Mouse (Mus musculus) heart, embryonic 12.5 days (tissue): ENCODE measurements around the gene Rbm25. TPM values are rescaled to one million over a fixed set of nuclear protein-coding genes. Genes with fewer than 3 reads are reported as not detected.

ENCODE experiments used
- ATAC-seq: fragments of 200-750 bp; cut with Nextera tagmentation; 2 replicates; pipeline ENCODE4 v1.8.0; 2017; ENCODE audit warnings: moderate TSS enrichment, moderate library complexity; ENCODE audit not compliant: insufficient number of reproducible peaks, low FRiP score
- H3K27ac ChIP-seq: fragments of 300-500 bp; sonication (generic); 2 replicates; pipeline ENCODE4 v1.5.1; 2016; ENCODE audit warnings: mild to moderate bottlenecking, moderate library complexity; ENCODE audit not compliant: poor library complexity, severe bottlenecking
- H3K27me3 ChIP-seq: fragments of 300-500 bp; sonication (generic); replicated peaks from 2 replicates; pipeline ENCODE4 v1.6.1; 2016; ENCODE audit warnings: mild to moderate bottlenecking, moderate library complexity
- H3K36me3 ChIP-seq: fragments of 300-500 bp; sonication (generic); 2 replicates; pipeline ENCODE4 v1.6.1; 2016; ENCODE audit warnings: mild to moderate bottlenecking, moderate library complexity
- H3K4me1 ChIP-seq: fragments of 300-500 bp; sonication (generic); replicated peaks from 2 replicates; pipeline ENCODE4 v1.6.1; 2016; ENCODE audit warnings: mild to moderate bottlenecking
- H3K4me2 ChIP-seq: fragments of 300-500 bp; sonication (generic); 2 replicates; pipeline ENCODE4 v1.6.1; 2016; ENCODE audit warnings: mild to moderate bottlenecking, moderate library complexity
- H3K4me3 ChIP-seq: fragments of 300-500 bp; sonication (generic); 2 replicates; pipeline ENCODE4 v1.5.1; 2016; ENCODE audit warnings: mild to moderate bottlenecking
- H3K9ac ChIP-seq: fragments of 300-500 bp; sonication (generic); 2 replicates; pipeline ENCODE4 v1.6.1; 2016; ENCODE audit warnings: mild to moderate bottlenecking, moderate library complexity
- H3K9me3 ChIP-seq: fragments of 300-500 bp; sonication (generic); replicated peaks from 2 replicates; pipeline ENCODE4 v1.6.1; 2016; ENCODE audit warnings: mild to moderate bottlenecking, moderate library complexity
- WGBS: fragments of 180-500 bp; shearing (Covaris S2); methylation state at CpG from one replicate; pipeline ENCODE4 v1.1.7; 2016; 5-methylcytosine and 5-hydroxymethylcytosine counted together
- polyA plus RNA-seq: library from polyadenylated mRNA; unstranded; fragments of >200 nt; fragmentation: Nextera tagmentation; extraction: Ambion mirVana; gene quantifications from 2 replicates; pipeline ENCODE4 v1.2.1, GENCODE M21; 2016

Gene Rbm25
- polyA plus RNA-seq, 1 experiment from 2014 or later = 176 TPM

DNA sequence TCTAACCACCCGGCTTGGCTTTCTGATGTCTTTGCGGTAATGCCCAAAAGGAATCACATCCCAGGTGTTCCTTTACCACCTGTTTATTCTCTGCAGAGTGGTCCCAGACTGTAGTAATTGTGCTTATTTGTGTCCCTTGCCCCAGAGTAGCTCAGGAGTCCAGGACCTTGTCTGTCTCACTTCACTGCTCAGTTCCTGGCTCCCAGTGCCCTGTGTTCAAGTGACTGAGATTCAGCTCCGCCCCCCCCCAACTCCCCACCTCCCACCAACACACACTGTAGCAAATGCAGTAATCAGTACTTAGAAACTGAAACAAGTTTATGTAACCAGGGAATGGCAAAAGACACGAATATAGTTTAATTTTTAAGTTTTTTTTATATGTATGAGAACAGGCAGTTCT lies 75.9 kb downstream of the Rbm25 start:
- 92% methylated on average over 4 of the region's 4 CpGs for WGBS
- peaks cover 7% of the 10 kb centered on the region; the same call in 1 of the 2 replicates for H3K4me1 ChIP-seq

DNA sequence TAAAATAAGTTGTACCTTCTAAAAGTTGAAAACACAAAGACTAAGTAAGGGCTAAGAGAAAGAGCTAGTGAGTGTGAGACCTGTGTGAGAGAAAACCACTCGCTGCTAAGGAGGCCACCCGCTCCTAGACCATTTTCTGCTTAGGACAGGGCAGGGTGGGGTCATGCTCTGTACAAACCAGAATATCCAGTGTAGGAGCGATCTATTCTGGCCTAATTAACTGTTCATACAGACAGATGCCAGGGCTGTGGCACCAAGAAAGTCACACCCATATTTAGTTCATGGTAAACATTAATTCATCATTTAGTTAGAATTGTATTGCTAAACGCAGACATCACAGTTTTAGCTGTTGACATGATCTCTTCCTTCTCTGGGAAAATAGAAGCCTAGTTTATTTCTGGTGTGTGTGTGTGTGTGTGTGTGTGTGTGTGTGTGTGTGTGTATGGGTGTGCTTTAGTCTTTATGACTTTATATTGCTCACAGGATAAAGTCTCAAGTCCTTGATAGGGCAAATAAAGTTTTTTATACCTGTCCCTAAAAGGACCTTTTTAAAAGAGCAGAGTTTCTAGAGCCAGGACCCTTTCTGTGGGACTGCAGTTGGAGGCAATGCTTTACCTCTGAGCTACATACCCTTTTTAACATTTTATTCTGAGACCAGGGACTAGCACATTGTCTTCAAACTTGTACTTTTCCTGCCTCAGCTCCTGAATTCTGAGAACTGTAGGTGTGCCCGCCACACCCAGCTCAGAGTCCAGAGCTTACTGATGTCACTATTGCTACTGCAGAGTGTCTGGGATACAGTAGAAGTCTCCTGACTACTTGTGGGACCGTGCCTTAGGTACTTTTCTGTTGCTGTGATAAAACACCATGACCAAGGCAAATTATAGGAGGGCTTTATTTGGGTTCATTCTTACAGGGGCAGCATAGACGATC lies 77.4 kb downstream of the Rbm25 start:
- WGBS = 78% methylated on average over 7 of the region's 7 CpGs
- no peaks in the 10 kb centered on the region for H3K27me3 ChIP-seq
- H3K4me1 ChIP-seq = 0 out of 2 replicates have a peak, but pooled peaks cover 3% of the 10 kb centered on the region
- no peaks in the 10 kb centered on the region for H3K9me3 ChIP-seq
- no peak overlapping the region for H3K27ac ChIP-seq
- no peak overlapping the region for H3K4me2 ChIP-seq
- H3K36me3 ChIP-seq = peaks cover 31% of the 10 kb centered on the region
- H3K9ac ChIP-seq = no peak overlapping the region
- H3K4me3 ChIP-seq = no peak overlapping the region
- ATAC-seq = no peak

More for the DNA sequence above, 75.9 kb downstream of the Rbm25 start:
- no peak overlapping the region for H3K27ac ChIP-seq
- no peak overlapping the region for H3K4me2 ChIP-seq
- H3K4me3 ChIP-seq = no peak overlapping the region
- H3K9me3 ChIP-seq = no peaks in the 10 kb centered on the region
- no peak overlapping the region for H3K9ac ChIP-seq
- no peak for ATAC-seq
- H3K27me3 ChIP-seq = no peaks in the 10 kb centered on the region
- peaks cover 19% of the 10 kb centered on the region; the same call in 1 of the 2 replicates for H3K36me3 ChIP-seq

DNA sequence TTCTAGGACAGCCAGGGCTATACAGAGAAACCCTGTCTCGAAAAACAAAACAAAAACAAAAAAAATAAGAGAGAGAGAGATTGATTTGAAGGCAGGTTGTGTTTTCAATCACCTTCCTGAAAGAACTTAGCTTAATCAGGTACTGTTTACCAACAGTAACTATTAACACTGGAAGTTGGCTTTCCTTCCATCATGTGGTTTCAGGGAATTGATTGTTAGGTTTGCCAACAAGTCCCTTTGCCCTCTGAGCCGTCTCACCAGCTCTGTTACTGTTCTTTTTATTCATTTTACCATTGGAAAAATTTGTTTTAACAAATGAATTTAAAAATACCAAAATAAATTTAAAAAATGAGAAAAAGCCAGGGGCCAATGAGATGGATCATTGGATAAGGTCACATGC lies 78.9 kb downstream of the Rbm25 start:
- H3K4me1 ChIP-seq = 0 out of 2 replicates have a peak, but pooled peaks cover 3% of the 10 kb centered on the region
- H3K9ac ChIP-seq = no peak overlapping the region
- H3K4me3 ChIP-seq = no peak overlapping the region
- peaks cover 32% of the 10 kb centered on the region for H3K36me3 ChIP-seq
- no peak for ATAC-seq
- 94% methylated on average over 2 of the region's 2 CpGs for WGBS
- no peak overlapping the region for H3K27ac ChIP-seq
- H3K9me3 ChIP-seq = no peaks in the 10 kb centered on the region
- no peaks in the 10 kb centered on the region for H3K27me3 ChIP-seq
- no peak overlapping the region for H3K4me2 ChIP-seq

DNA sequence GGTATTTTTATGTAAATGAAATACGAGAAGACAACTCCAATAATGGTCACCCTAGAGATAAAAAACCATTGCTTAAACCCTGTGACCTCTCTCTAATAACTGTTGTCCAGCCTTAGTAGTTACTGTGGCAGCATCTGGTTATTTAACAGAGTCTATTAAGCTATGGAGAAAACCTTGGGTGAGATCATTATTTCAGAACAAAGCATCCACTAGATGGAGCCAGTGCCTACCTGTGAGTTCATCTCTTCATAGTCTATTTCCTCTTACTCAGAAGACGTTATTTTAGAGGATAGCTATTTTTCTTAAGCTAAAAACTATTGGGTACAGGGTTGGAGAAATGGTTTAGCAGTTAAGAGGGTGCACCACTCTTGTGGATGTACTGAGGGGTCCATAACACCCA lies 82.7 kb downstream of the Rbm25 start:
- H3K36me3 ChIP-seq = peaks cover 54% of the 10 kb centered on the region
- H3K27me3 ChIP-seq = no peaks in the 10 kb centered on the region
- no peaks in the 10 kb centered on the region for H3K4me1 ChIP-seq
- H3K27ac ChIP-seq = no peak overlapping the region
- H3K4me2 ChIP-seq = no peak overlapping the region
- no peaks in the 10 kb centered on the region for H3K9me3 ChIP-seq
- WGBS = 54% methylated on average over 2 of the region's 2 CpGs
- H3K9ac ChIP-seq = no peak overlapping the region
- no peak overlapping the region for H3K4me3 ChIP-seq
- no peak for ATAC-seq

DNA sequence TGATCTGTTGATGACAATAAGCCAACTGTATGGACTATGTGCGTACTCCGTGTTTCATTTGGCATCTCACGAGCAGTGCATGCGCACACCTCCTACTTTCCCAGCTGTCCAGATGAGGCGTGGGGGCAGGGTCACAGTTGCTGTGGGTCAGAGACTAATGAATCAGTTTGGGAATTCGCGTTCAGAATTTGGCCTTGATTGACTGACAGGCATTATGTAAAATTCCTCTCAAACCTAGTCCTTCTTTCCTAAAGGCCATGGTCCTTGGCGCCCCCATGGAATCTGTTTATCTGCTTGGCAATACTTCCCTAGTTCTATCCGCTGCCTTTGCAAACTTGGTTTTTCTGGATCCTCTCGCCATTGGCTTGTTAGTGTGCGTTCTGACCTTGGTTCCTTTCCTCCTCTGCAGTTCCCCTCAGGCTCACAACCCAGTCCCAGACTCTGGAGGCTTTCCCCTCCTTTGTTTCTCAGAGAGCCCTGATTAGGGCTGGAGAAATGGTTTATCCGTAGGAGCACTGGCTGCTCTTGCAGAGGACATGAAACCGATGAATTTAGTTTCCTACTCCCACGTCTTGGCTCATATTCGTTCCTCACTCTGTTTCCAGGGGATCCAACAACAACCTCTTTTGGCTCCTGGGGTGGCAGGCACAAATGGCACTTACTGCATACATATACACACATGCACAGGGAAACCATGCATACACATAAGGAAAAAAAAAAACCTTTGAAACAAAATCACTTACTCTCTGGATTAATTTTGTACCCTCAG lies 85.6 kb downstream of the Rbm25 start:
- no peak for ATAC-seq
- Histone ChIP-seq H3K9me3 (no peaks in the 10 kb centered on the region), H3K27ac (no peak overlapping the region), H3K4me1 (no peaks in the 10 kb centered on the region), H3K4me2 (no peak overlapping the region), H3K9ac (no peak overlapping the region), H3K27me3 (no peaks in the 10 kb centered on the region), H3K4me3 (no peak overlapping the region), H3K36me3 (peaks cover 67% of the 10 kb centered on the region)
- WGBS = 90% methylated on average over 15 of the region's 15 CpGs

DNA sequence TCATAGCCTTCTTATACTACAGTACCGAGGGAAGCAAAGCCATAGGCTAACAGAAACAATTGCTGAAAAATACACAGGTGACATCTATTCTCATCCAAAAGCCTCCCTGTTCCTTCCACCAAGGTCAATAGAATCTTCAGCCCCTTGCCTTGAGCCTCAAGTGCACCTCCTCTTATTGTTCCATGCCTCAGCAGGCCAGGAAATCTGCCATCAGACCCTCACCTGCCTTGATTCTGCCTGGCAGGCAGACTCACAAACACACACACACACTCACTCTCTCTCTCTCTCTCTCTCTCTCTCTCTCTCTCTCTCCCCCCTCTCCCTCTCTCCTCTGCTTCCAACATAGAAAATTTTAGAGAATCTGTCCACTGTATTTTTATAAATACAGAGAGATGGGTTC lies 88.4 kb downstream of the Rbm25 start:
- Histone ChIP-seq H3K4me1 (peaks cover 4% of the 10 kb centered on the region), H3K4me3 (no peak overlapping the region), H3K27ac (no peak overlapping the region), H3K9me3 (no peaks in the 10 kb centered on the region), H3K36me3 (peaks cover 63% of the 10 kb centered on the region), H3K4me2 (no peak overlapping the region), H3K27me3 (no peaks in the 10 kb centered on the region), H3K9ac (no peak overlapping the region)
- 85% methylated on average over 1 of the region's 1 CpGs for WGBS
- no peak for ATAC-seq

DNA sequence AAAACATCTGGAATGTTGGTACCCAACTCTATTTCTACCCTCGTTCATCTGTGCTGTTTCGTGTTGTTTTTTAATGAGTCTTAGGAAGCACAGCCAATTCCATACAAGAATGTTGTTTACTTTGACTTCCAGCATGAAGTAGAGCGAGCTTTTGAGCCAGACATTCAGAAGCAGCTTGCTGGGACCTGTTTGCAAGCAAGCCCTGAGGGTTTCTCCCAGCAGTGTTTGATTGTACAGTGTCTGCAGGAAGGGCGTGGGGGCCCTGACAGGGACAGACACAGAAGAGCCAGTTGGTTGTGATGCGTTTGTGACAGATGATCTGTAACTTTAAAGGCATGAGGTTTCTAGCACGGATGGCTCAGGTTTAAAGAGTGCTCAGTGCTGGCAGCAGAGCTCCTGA lies 90.2 kb downstream of the Rbm25 start:
- peaks cover 13% of the 10 kb centered on the region for H3K4me1 ChIP-seq
- H3K4me3 ChIP-seq = no peak overlapping the region
- H3K9ac ChIP-seq = no peak overlapping the region
- WGBS = 75% methylated on average over 6 of the region's 6 CpGs
- no peak overlapping the region for H3K4me2 ChIP-seq
- no peaks in the 10 kb centered on the region for H3K9me3 ChIP-seq
- no peak for ATAC-seq
- no peak overlapping the region for H3K27ac ChIP-seq
- no peaks in the 10 kb centered on the region for H3K27me3 ChIP-seq
- H3K36me3 ChIP-seq = peaks cover 64% of the 10 kb centered on the region

DNA sequence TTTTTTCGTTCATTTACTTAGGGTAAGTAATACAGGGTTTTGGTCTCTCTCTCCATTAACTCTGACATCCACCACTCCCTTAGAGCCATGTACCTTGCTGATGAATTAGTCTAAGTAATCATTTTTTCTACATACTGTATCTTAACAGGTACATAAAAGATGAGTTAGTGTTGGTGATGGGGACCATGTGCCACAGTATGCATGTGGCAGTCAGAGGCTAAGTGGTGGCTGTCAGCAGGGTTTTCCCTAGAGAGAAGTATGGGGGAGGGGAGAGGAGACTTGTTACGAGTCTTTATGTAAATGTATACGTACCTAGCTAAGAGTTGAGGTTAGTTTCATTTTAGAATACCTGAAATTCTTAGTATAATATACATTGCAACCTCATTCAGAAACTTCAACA lies 92.0 kb downstream of the Rbm25 start:
- WGBS = 67% methylated on average over 3 of the region's 3 CpGs
- H3K4me3 ChIP-seq = no peak overlapping the region
- H3K9ac ChIP-seq = no peak overlapping the region
- peaks cover 53% of the 10 kb centered on the region for H3K36me3 ChIP-seq
- no peaks in the 10 kb centered on the region for H3K27me3 ChIP-seq
- H3K4me2 ChIP-seq = no peak overlapping the region
- H3K4me1 ChIP-seq = peaks cover 13% of the 10 kb centered on the region
- ATAC-seq = no peak
- H3K27ac ChIP-seq = no peak overlapping the region
- H3K9me3 ChIP-seq = no peaks in the 10 kb centered on the region

DNA sequence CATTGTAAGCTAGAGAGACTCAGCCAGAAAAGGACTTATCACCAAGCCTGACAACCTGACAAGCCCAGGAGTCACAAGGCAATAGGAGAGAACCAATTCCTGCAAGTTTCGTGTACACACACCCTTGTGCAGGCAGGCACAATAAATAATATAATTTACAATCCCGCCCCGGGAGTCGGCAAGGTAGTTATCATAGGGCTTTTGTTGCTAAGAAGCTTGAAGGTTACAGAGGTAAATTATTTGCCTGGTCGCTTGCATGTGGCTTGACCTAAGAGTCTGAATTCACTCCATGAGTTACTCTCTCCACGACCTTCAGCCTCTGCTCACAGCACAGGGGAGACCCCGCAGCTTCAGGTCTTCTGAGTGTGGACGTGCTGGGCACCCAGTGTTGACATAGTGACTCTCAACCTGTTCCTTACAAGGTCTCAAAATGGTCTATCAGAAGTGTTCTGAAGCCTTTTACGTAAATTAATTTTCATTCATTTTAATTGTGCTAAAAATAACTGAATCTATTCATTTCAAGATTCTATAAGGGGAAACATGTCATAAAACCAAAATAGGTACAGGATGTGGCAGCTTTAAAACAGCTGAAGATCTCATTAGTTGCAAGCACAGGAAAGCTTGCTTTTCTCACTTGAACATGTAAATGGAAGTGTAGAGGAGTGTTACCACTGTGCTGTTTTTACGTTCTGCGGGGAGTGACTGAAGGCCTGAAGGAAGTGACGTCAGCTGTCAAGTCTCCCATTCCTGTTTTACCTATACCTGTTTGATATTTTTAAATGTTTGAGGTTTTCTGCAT lies 95.7 kb downstream of the Rbm25 start:
- Histone ChIP-seq H3K9ac (no peak overlapping the region), H3K27me3 (no peaks in the 10 kb centered on the region), H3K27ac (no peak overlapping the region), H3K36me3 (peaks cover 66% of the 10 kb centered on the region), H3K4me3 (no peak overlapping the region), H3K9me3 (no peaks in the 10 kb centered on the region), H3K4me2 (no peak overlapping the region), H3K4me1 (peaks cover 13% of the 10 kb centered on the region)
- ATAC-seq = no peak
- WGBS = 88% methylated on average over 12 of the region's 12 CpGs

DNA sequence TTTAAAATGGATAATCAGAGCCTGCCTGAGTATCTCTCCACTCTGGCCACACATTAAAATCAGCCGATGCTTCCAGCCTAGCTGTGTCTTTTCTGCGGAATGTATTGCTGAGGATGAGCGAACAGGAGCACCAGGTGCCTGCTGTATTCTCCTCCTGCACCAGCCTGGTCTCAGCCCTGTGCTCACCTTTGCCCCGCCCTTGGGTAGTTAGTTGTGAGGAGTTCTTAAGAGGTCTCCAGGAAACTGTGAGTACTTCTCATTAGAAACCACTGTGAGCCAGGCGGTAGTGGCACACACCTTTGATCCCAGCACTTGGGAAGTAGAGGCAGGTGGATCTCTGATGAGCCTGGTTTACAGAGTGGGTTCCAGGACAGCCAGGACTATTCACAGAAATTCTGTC lies 101.2 kb downstream of the Rbm25 start:
- H3K27me3 ChIP-seq = no peaks in the 10 kb centered on the region
- H3K4me2 ChIP-seq = no peak overlapping the region
- peaks cover 12% of the 10 kb centered on the region for H3K4me1 ChIP-seq
- no peaks in the 10 kb centered on the region for H3K9me3 ChIP-seq
- no peak overlapping the region for H3K27ac ChIP-seq
- no peak for ATAC-seq
- no peak overlapping the region for H3K4me3 ChIP-seq
- H3K9ac ChIP-seq = no peak overlapping the region
- peaks cover 75% of the 10 kb centered on the region for H3K36me3 ChIP-seq
- 96% methylated on average over 5 of the region's 5 CpGs for WGBS
